Mouse (Mus musculus) left cerebral cortex, postnatal 14 days (tissue): ENCODE measurements around the gene Fam222a. TPM values are rescaled to one million over a fixed set of nuclear protein-coding genes. Genes with fewer than 3 reads are reported as not detected.
A peak's percentile ranks its signal among the peaks of the same experiment; 100 is the strongest.

Experiments
- DNase-seq, 2 experiments: peaks; one replicate each; pipeline ENCODE4 v3.0.0; 2021 to 2022; ENCODE audit warnings: low spot score in 2 of 2, mixed read lengths in 1 of 2
- intact Hi-C: fragments of 180-260 bp; cut with DNase I; formaldehyde crosslinking; loops from one replicate; pipeline ENCODE4 v1.15.1; 2025
- total RNA-seq, 2 experiments: library from RNA; stranded (reverse); gene quantifications; 2 replicates each; pipeline ENCODE4 v1.2.3; 2021

Fam222a gene
- total RNA-seq, 2 experiments from 2014 or later, result 8.1 to 9.0 TPM

- no peak for DNase-seq
- intact Hi-C loops, result no loop called here
These were observed 29.4 kb downstream of the Fam222a start for GRCm38 (mm10) chr5:114597222-114597621.

DNA sequence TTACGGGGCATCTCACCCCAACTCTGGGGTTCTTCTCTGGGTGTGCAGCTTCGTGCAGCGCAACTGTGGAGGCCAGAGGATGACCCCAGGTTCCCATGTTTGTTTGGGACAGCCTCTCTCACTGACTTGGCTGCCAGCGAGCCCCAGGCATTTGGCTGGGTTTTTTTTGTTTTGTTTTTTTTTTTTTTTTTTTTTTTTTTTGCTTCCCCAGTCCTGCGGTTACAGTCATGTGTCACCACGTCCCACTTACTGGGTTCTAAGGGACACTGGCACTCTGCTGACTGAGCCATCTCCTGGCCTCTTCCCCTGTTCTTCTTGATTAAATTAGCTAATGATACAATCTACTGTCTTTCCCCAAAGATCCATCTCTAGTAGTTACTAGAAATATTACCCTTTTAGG is 29.8 kb downstream of the Fam222a start:
- no peak for DNase-seq
- intact Hi-C loops, result no loop called here

- intact Hi-C loops, result no loop called here
- DNase-seq, result no peak
These were observed 34.2 kb downstream of the Fam222a start for GRCm38 (mm10) chr5:114602012-114602411.

- no peak for DNase-seq
- intact Hi-C loops, result no loop called here
These were observed 36.2 kb downstream of the Fam222a start for GRCm38 (mm10) chr5:114603975-114604374.

DNA sequence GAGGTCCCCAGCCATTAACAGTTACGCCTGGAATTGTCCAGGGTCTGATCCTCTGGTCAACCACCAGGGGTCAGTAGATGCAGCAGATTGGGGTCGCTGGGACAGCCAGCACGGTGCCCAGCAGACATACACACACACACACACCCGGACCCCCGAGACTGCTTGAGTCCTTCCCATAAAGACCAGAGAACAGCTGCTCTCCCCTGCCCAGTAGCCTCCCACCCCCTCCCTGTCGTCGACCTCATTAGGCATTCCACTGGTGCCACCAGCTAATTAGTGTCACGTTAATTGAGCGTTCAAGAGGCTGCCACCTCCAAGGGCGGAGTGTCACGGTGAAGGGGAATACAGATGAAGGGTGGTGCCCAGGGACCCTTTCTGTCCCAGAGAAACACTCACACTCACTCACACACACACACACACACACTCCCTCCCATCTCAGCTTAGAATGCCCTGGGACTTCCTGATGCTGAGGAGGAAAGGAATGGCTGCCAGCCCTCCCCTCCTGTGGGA is 37.0 kb downstream of the Fam222a start:
- intact Hi-C loops, result loop anchor here (5.0 kb wide), 2 partner anchors 33 to 143 kb away; no protein-coding TSS in a partner anchor
- no peak for DNase-seq

DNA sequence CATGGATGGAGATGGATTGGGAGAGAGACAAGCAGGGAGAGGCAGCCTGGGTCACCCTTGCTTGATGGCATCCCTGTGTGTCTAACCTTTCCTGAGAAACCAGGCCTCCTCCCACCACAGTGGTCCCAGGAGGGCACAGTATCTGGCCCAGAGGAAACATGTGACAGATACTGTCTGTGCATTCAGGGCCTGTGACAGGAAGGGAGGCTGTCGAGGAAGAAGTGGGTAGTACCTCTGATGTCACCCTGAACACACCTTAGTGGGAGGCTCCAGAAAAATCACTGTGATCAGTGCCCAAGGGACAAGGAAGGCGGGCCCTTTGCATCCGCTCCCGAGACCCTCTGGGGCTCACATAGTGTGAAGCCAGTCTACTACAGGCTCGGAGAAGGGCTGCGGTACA is 38.2 kb downstream of the Fam222a start:
- no peak for DNase-seq
- intact Hi-C loops, result loop anchor here (5.0 kb wide), 2 partner anchors 34 to 144 kb away; no protein-coding TSS in a partner anchor

DNA sequence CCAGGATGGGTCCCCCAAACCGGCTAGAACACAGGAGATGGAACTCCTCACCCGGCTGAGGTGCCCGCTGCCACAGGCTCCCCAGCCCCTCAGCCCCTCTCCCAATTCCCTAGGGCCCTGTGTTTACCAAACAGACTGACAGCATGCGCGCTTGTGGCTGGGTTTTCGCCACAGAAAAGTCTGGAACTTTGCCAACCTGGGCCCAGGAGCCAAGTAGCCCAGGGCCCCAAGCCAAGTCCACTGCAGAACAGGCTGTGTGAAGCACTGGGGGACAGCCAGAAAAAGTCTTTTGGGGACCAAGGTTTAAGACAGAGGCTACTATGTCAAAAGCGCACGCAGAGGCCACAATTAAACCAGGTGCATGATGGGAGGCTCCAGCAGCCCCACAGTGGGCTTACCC is 39.8 kb downstream of the Fam222a start:
- intact Hi-C loops, result loop anchor here (5.0 kb wide), 2 partner anchors 35 to 145 kb away; no protein-coding TSS in a partner anchor
- peak; percentile 74 to 76 for DNase-seq

DNA sequence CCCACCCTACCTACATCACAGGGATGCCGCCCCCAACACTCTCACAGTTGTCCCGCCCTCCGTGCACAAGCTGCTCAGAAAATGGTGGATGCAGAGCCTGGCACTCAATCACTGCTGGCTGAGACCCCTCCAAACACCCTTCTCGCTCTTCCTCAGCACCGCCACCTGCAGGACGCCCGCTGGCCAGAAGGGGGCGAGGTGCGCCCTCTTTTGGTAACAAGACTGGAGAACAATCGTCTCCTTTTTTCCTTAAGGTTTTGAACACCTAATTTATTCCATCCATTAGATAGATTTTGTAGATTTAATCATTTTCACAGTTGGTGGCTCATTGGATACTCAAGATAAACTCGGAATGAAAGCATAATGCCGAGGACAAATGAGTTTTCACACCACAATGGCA is 40.7 kb downstream of the Fam222a start:
- intact Hi-C loops, result loop anchor here (5.0 kb wide), 2 partner anchors 36 to 146 kb away; no protein-coding TSS in a partner anchor
- peak; percentile 79 to 87 for DNase-seq

DNA sequence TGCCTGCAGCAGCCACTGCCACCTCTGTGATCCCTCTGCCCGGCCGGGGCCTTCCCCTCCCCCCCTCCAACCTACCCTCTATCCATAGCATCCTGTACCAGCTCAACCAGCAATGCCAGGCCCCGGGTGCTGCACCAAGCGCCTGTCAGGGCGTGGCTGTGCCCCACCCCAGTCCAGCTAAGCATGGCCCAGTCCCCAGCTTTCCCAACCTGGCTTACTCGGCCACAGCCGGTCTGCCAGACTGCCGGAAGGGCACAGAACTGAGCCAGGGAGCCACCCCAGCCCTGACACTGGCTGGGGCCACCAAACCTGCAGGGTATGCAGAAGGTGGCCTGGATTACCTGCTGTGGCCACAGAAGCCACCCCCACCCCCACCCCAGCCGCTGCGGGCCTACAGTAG is 43.4 kb downstream of the Fam222a start:
- intact Hi-C loops, result no loop called here
- no peak for DNase-seq

GRCm38 (mm10) chr5:114611968-114612608 is 44.3 kb downstream of the Fam222a start:
- intact Hi-C loops, result no loop called here
- no peak for DNase-seq

DNA sequence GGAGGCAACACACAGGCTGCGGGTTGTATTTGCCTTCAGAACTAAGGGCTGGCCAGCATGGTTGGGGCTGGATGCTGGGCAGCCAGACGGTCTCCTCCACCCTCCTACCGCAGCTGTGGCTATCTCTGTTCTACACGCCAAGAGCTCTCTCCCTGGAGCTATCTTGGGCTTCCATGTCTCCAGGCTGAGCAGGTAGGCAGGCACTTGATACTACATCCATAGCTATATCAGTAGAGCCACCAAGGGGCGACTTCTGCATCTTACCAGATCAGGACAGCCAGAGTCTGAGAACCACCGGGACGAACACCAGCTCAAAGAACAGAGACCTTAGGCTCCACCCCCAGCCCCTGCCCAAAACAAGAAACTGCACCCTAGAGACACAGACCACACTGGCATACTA is 47.0 kb downstream of the Fam222a start:
- intact Hi-C loops, result no loop called here

DNA sequence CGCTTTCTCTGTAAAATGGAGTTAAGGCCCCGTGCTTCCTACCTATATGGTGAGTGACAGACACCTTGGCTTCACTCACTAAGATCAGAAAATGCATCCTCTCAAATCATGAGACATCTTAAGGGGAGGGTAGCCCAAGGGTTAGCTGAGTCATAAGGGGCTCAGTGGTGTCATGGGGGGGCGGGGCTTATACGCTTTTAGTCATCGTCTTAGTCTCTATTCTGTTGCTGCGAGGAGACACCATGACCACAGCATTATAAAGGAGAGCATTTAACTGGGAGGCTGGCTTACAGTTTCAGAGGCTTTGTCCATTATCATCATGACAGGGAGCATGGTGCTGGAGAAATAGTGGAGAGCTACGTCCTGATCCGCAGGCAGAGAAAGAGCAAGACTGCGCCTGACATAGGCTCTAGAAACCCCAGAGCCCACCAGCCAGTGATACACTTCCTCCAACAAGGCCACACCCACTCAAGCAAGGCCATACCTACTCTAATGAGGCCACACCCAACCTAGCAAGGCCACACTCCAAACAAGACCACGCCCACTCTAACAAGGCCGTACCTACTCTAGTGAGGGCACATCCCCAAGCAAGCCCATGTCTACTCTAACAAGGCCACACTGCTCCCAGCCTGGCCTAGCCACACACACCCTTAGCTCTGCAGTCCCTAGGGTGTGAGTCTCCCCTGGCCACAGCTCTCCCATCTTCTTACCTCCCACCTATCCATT is 48.7 kb downstream of the Fam222a start:
- DNase-seq, result no peak
- intact Hi-C loops, result no loop called here

More for the DNA sequence above, 47.0 kb downstream of the Fam222a start:
- DNase-seq, result no peak

GRCm38 (mm10) chr5:114617809-114618208 is 50.0 kb downstream of the Fam222a start:
- intact Hi-C loops, result no loop called here
- DNase-seq, result no peak

DNA sequence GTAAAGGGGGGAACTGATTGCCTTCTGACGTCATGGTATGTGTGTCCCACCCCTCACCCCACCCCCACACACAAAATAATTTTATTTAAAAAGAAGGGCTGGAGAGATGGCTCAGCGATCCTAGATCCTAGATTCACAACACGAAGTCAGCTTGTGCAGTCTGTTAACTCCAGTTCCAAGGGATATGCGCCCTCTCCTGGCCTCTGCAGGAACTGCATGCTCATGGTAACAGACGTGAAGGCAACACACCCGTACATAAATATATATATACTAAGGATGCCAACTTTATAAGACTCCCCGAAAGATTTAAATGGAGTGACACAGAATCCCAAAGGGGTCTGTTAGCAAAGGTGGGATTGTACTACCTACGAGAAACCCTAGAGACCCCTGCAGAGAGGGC is 51.0 kb downstream of the Fam222a start:
- DNase-seq, result peak; percentile 82 to 83
- intact Hi-C loops, result no loop called here

GRCm38 (mm10) chr5:114620305-114620704 is 52.5 kb downstream of the Fam222a start:
- intact Hi-C loops, result no loop called here
- no peak for DNase-seq

DNA sequence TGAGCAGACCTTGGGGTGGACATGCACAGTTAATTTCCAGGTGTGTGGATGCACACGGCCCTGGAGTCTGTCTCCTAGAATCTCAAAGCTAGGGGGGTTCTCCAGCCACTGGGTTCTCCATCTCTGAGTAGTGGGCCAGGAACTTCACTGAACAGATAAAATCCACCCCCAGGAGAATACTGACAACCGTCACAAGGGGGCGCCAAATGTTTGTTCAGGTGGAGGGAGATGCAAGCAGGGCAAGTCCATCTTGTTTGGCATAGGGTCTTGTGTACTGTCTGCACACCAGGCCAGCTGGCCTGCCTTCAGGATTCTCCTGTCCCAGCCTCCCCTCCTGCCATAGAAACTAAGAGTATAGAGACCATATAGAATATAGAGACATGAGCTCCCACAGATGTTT is 57.8 kb downstream of the Fam222a start:
- DNase-seq, result peak in 1 of 2 experiments; percentile 64
- intact Hi-C loops, result no loop called here

- intact Hi-C loops, result no loop called here
These were observed 63.5 kb downstream of the Fam222a start for GRCm38 (mm10) chr5:114631336-114631735.

DNA sequence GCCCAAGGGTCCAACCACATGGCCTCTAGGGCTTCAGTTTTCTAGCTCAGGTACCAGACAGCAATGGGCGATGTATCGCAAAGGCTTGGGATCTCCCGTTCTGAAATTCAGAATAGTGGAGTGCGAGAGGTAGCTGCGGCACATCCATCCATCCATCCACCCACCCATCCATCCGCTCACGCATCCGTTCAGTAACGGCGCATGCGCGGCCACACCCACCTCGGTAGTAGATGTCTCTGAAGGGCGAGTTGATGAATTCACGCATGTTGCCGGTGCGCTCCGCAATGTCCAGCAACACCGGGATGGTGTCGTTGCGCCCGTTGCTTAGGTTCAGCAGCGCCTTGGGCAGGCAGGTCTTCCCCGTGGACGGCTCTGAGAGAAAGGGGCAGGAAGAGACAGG is 68.3 kb downstream of the Fam222a start:
- DNase-seq, result no peak
- intact Hi-C loops, result loop anchor here (5.0 kb wide), 1 partner anchor 61 kb away; no protein-coding TSS in a partner anchor

More at GRCm38 (mm10) chr5:114631336-114631735, 63.5 kb downstream of the Fam222a start:
- no peak for DNase-seq

DNA sequence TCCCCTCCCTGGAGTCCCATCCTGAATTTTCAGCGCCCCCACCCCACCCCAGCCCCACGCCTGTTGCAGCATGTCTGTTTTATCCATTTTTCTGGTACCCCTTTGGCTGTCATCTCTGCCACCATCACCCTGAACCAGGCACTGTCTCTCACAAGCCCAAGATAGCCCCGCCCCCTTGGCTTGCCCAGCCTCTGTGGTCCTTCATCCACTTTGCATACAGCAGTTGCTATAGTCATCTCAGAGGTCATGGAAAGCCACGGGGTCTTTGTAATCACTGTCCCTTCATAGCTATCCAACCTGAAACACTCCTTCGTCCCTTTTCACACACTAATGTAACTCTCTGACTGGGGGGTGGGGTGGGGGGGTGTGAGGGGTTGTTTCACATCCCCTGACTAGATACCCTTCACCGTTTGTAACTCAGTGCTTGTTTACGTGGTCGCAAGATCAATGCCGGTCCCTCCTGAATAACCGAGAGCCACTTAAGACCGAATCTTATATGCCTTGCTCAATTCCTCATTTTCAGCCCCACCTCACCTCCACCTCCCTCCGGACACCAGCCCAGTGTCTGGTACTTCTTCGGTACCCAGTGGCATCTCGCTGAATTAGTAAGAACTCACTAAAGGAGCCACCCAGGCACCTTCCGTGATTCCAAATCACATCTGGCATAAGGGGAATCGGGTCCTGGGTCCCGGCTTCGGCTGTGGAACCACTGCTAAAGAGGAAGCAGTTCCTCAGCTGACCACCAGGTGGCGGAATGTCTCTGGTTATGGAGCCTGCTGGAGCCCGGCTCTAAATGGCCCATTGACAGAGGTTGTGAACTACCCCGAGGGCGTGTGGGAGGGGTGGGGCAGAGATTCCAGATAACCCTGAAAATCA is 71.2 kb downstream of the Fam222a start:
- peak; percentile 88 to 90 for DNase-seq
- intact Hi-C loops, result loop anchor here (1.0 to 5.0 kb wide), 2 partner anchors 28 to 58 kb away; no protein-coding TSS in a partner anchor

DNA sequence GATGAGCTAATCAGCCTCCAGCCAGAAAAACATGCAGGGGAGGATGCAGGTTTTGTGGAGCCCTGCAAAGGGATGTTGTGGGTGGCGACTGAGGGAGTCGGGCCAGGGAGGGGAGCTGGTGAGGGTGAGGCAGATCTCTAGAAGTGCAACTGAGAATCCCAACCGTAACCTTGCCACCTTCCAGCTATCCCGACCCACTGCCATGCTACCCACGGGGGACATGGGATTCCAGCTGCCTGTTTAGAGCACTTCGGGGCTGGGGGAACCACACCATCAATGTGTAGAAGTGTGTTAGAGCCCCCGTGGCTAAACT is 71.8 kb downstream of the Fam222a start:
- intact Hi-C loops, result loop anchor here (1.0 to 5.0 kb wide), 2 partner anchors 28 to 58 kb away; no protein-coding TSS in a partner anchor
- DNase-seq, result no peak
